Mouse (Mus musculus) midbrain, embryonic 14.5 days (tissue): Measurements from ENCODE around the gene Slc6a19. TPM values are rescaled to one million over a fixed set of nuclear protein-coding genes. Genes with fewer than 3 reads are reported as not detected.
"Not testable (repeated sequence)": the region's sequence is repeated elsewhere in the genome, so short reads cannot be mapped to it uniquely, and the experiment has no call there.

Source experiments
- ATAC-seq: fragments of 200-750 bp; cut with Nextera tagmentation; 2 replicates; pipeline ENCODE4 v1.8.0; 2017; ENCODE audit warnings: moderate number of reproducible peaks, moderate library complexity; ENCODE audit not compliant: low FRiP score, low TSS enrichment
- DNase-seq: peaks from one replicate; pipeline ENCODE4 v3.0.0-alpha.2; 2015
- H3K27ac ChIP-seq: fragments of 300-500 bp; sonication (generic); replicated peaks from 2 replicates; pipeline ENCODE4 v1.5.1; 2014; ENCODE audit warnings: mild to moderate bottlenecking, low read depth, low read length, moderate library complexity
- H3K27me3 ChIP-seq: fragments of 300-500 bp; sonication (generic); 2 replicates; pipeline ENCODE4 v1.6.1; 2014; ENCODE audit warnings: low read length, control low read depth, mixed read lengths; ENCODE audit not compliant: control insufficient read depth, insufficient read depth
- H3K36me3 ChIP-seq: fragments of 300-500 bp; sonication (generic); 2 replicates; pipeline ENCODE4 v1.6.1; 2014; ENCODE audit warnings: low read length, control low read depth; ENCODE audit not compliant: control insufficient read depth, insufficient read depth
- H3K4me1 ChIP-seq: fragments of 300-500 bp; sonication (generic); 2 replicates; pipeline ENCODE4 v1.6.1; 2014; ENCODE audit warnings: mild to moderate bottlenecking, antibody characterized with exemption, low read length, control low read depth; ENCODE audit not compliant: control insufficient read depth, insufficient read depth
- H3K4me2 ChIP-seq: fragments of 300-500 bp; sonication (generic); 2 replicates; pipeline ENCODE4 v1.6.1; 2014; ENCODE audit warnings: mild to moderate bottlenecking, low read length, moderate library complexity
- H3K4me3 ChIP-seq: fragments of 300-500 bp; sonication (generic); replicated peaks from 2 replicates; pipeline ENCODE4 v1.5.1; 2014; ENCODE audit warnings: low read depth, low read length
- H3K9ac ChIP-seq: fragments of 300-500 bp; sonication (generic); replicated peaks from 2 replicates; pipeline ENCODE4 v1.6.1; 2014; ENCODE audit warnings: mild to moderate bottlenecking, low read length, moderate library complexity
- H3K9me3 ChIP-seq: fragments of 300-500 bp; sonication (generic); 2 replicates; pipeline ENCODE4 v1.6.1; 2016; ENCODE audit warnings: low read length, control low read depth, mixed read lengths; ENCODE audit not compliant: control insufficient read depth
- WGBS: fragments of 180-500 bp; shearing (Covaris S2); extraction: QIAGEN DNeasy Blood & Tissue Kit; methylation state at CpG from one replicate; pipeline ENCODE4 v1.1.7; 2014; 5-methylcytosine and 5-hydroxymethylcytosine counted together
- polyA plus RNA-seq: library from polyadenylated mRNA; unstranded; fragments of >200 nt; fragmentation: Nextera tagmentation; extraction: Ambion mirVana; gene quantifications from 2 replicates; pipeline ENCODE4 v1.2.1, GENCODE M21; 2014

Gene Slc6a19
- polyA plus RNA-seq, 1 experiment from 2014 or later: 0.18 TPM

DNA sequence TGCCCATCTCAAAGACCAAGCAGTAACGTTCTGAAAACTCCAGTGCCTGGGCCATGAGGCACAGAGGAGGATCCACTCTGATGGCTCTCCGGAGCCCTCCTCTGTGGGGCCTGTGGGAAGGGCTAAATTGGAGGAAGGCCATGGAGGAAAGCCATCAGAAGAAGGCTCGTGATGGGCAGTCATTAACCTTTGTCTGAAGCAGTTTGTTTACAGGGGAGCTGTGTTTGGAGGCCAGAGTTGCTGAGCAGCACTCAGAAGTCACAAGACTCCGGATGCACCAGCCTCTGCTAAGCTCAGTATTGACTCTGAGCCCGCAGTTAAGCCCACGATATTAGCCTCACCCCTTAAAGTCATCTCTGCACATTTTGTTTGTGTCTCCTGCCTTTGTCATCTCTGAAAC is 4.8 kb upstream of the Slc6a19 start:
- H3K27me3 ChIP-seq: no peaks in the 10 kb centered on the region
- H3K36me3 ChIP-seq: no peaks in the 10 kb centered on the region
- H3K4me2 ChIP-seq: no peak overlapping the region
- H3K4me3 ChIP-seq: no peak overlapping the region
- no peaks in the 10 kb centered on the region for H3K4me1 ChIP-seq
- H3K27ac ChIP-seq: no peak overlapping the region
- WGBS: 76% methylated on average over 6 of the region's 6 CpGs
- H3K9ac ChIP-seq: no peak overlapping the region
- ATAC-seq (no peak), DNase-seq (no peak)
- no peaks in the 10 kb centered on the region for H3K9me3 ChIP-seq

DNA sequence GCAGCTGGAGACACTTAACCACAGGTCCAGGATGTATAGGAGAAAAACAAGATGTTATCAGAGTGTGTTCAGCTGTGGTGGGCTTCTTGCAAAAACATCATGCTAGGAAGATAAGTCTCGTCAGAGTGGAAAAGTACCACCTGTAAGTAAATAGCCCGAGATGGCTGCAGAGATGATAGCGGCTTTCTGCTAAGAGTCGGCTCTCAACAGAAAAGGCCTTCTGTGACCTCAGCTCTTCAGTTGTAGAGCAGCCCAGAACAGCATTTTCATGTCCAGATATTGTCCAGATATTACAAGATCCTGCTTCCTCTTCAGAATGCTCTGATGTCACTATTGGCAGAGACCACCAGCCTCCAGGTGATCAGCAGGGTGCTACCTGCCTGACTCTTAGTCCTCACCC is 1.2 kb downstream of the Slc6a19 start:
- WGBS: 92% methylated on average over 4 of the region's 4 CpGs
- H3K36me3 ChIP-seq, ATAC-seq, H3K27ac ChIP-seq, H3K4me3 ChIP-seq, H3K4me1 ChIP-seq, H3K4me2 ChIP-seq, H3K9me3 ChIP-seq, H3K27me3 ChIP-seq, H3K9ac ChIP-seq, DNase-seq: not testable (repeated sequence)

DNA sequence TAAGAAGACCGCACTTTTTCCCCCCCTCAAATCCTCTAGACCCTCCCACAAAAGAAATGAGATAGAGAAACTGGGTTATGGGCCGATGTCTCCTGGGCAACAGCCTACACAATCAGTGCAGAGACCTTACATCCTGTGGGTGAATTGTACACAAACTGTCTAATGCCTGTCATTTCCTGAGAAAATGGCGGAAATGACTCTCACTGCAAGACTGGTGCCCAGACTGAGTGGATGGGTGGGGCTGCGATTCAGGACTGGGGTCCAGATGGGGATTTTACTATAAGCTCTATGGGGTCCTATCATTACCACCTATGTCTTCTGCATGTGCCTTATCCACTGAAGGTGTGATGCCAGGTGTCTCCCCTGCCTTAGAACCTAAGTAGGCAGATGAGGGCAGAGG is 1.9 kb downstream of the Slc6a19 start:
- Histone ChIP-seq H3K36me3 (no peaks in the 10 kb centered on the region), H3K27me3 (no peaks in the 10 kb centered on the region), H3K4me3 (no peak overlapping the region), H3K4me2 (no peak overlapping the region), H3K9ac (no peak overlapping the region), H3K9me3 (no peaks in the 10 kb centered on the region), H3K4me1 (no peaks in the 10 kb centered on the region), H3K27ac (no peak overlapping the region)
- ATAC-seq: no peak
- WGBS: 90% methylated on average over 4 of the region's 4 CpGs
- no peak for DNase-seq

DNA sequence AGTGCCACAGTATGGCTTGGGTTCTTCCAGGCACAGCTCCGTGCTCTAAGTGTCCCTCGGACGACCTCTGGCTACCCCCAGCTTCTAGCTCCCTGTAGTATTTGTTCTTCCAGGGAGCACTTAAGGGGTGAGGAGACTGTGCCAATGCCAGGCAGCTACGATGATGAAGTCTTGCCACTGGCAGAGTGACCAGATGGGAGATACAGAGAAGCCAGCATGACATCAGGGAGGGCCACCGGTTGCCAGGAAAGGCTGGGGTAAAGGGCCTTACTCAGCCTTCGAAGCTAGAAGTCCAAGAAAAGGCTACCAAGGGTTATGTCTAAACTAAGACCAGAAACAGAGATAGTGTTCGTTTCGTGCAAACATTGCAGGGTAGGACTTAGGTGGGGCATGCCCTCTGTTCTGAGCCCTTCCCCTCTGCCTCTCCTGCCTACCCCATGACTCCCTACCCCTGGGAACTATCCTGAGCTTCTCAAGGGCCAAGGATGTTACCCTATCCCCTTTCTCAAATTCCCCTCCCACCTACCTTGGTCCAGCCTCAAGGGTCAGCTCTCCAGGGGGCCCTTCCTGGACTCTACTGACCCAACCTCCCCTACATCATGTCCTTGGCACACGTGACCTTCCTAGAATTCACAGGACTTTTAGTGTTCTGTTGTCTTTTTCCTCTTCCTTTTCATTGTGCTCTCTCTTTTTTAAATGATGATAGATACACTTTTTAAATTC is 3.3 kb downstream of the Slc6a19 start:
- ATAC-seq: no peak
- Histone ChIP-seq H3K4me2 (no peak overlapping the region), H3K36me3 (no peaks in the 10 kb centered on the region), H3K4me3 (no peak overlapping the region), H3K4me1 (no peaks in the 10 kb centered on the region), H3K9me3 (no peaks in the 10 kb centered on the region), H3K27ac (no peak overlapping the region), H3K9ac (no peak overlapping the region), H3K27me3 (no peaks in the 10 kb centered on the region)
- DNase-seq: no peak
- 84% methylated on average over 9 of the region's 9 CpGs for WGBS

GRCm38 (mm10) chr13:73700554-73700953 is 4.1 kb downstream of the Slc6a19 start:
- Histone ChIP-seq H3K9me3 (no peaks in the 10 kb centered on the region), H3K36me3 (no peaks in the 10 kb centered on the region), H3K4me1 (no peaks in the 10 kb centered on the region), H3K4me2 (no peak overlapping the region), H3K9ac (no peak overlapping the region), H3K27me3 (no peaks in the 10 kb centered on the region), H3K27ac (no peak overlapping the region), H3K4me3 (no peak overlapping the region)
- ATAC-seq (no peak), DNase-seq (no peak)
- WGBS: 93% methylated on average over 12 of the region's 12 CpGs

- DNase-seq (no peak), ATAC-seq (no peak)
- H3K4me1 ChIP-seq: no peaks in the 10 kb centered on the region
- no peaks in the 10 kb centered on the region for H3K9me3 ChIP-seq
- H3K4me3 ChIP-seq: no peak overlapping the region
- WGBS: 86% methylated on average over 6 of the region's 6 CpGs
- H3K36me3 ChIP-seq: no peaks in the 10 kb centered on the region
- no peak overlapping the region for H3K27ac ChIP-seq
- H3K9ac ChIP-seq: no peak overlapping the region
- H3K4me2 ChIP-seq: no peak overlapping the region
- H3K27me3 ChIP-seq: no peaks in the 10 kb centered on the region
Observed at GRCm38 (mm10) chr13:73699714-73700113, 5.0 kb downstream of the Slc6a19 start.

DNA sequence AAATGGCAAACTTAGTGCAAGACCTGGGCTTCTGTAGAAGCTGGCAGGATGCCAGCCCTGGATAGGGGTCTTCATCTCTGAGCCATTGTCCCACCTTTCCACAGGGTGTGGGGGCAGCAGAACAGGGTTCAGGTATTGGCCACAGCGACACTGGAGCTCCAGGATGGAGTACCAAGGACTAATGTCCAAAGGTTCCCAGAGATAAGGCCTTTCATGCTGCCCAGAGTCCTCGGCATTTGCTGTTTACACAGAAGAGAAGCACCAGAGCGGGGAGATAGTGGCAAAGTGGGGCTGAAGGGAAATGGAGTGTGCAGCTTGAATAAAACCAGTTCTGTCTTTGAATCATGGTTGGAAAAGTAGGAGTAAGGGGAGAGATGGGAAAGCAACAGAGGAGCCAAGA is 8.1 kb downstream of the Slc6a19 start:
- Histone ChIP-seq H3K27me3 (no peaks in the 10 kb centered on the region), H3K4me2 (no peak overlapping the region), H3K4me1 (no peaks in the 10 kb centered on the region), H3K36me3 (no peaks in the 10 kb centered on the region), H3K4me3 (no peak overlapping the region), H3K27ac (no peak overlapping the region), H3K9ac (no peak overlapping the region), H3K9me3 (no peaks in the 10 kb centered on the region)
- ATAC-seq: no peak
- no peak for DNase-seq
- WGBS: 91% methylated on average over 3 of the region's 3 CpGs

DNA sequence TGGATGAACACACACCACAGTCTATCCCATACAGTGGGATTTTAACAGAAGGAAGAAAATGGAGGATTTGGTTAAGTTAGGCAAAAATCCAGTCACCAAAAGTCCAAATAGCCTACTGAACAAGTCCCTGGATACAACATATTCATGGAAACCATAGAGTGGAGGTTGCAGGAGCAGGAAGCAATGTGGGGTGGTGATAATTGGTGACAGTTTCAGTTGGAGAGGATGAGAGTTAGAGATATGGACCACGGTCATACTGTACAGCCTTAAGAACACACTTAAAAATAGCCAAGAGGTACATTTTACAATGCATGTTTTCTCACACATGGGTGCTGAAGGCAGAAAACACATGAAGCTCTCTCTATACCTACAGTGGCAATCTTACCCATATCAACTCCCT is 9.7 kb downstream of the Slc6a19 start:
- no peak overlapping the region for H3K4me2 ChIP-seq
- H3K9me3 ChIP-seq: no peaks in the 10 kb centered on the region
- H3K36me3 ChIP-seq: no peaks in the 10 kb centered on the region
- 94% methylated on average over 1 of the region's 1 CpGs for WGBS
- no peak overlapping the region for H3K27ac ChIP-seq
- ATAC-seq (no peak), DNase-seq (no peak)
- no peaks in the 10 kb centered on the region for H3K4me1 ChIP-seq
- no peak overlapping the region for H3K9ac ChIP-seq
- no peak overlapping the region for H3K4me3 ChIP-seq
- H3K27me3 ChIP-seq: no peaks in the 10 kb centered on the region

GRCm38 (mm10) chr13:73693333-73693732 is 11.3 kb downstream of the Slc6a19 start:
- no peak for DNase-seq
- H3K9ac ChIP-seq: no peak overlapping the region
- H3K9me3 ChIP-seq: no peaks in the 10 kb centered on the region
- no peak for ATAC-seq
- H3K27ac ChIP-seq: no peak overlapping the region
- no peak overlapping the region for H3K4me3 ChIP-seq
- H3K36me3 ChIP-seq: no peaks in the 10 kb centered on the region
- no peaks in the 10 kb centered on the region for H3K4me1 ChIP-seq
- WGBS: 80% methylated on average over 2 of the region's 2 CpGs
- no peak overlapping the region for H3K4me2 ChIP-seq
- no peaks in the 10 kb centered on the region for H3K27me3 ChIP-seq
